Mouse (Mus musculus) left cerebral cortex, postnatal 4 days (tissue): Measurements from ENCODE around the gene Rpl18. TPM values are rescaled to one million over a fixed set of nuclear protein-coding genes. Genes with fewer than 3 reads are reported as not detected.

ENCODE experiments used
- DNase-seq: peaks from one replicate; pipeline ENCODE4 v3.0.0-alpha.2; 2022
- intact Hi-C: fragments of 180-260 bp; cut with DNase I; formaldehyde crosslinking; loops from one replicate; pipeline ENCODE4 v1.15.1; 2025
- total RNA-seq, 2 experiments: library from RNA; stranded (reverse); gene quantifications; 2 replicates each; pipeline ENCODE4 v1.2.3; 2021

The Rpl18 gene
- total RNA-seq, 2 experiments from 2014 or later, result 640 to 672 TPM

DNA sequence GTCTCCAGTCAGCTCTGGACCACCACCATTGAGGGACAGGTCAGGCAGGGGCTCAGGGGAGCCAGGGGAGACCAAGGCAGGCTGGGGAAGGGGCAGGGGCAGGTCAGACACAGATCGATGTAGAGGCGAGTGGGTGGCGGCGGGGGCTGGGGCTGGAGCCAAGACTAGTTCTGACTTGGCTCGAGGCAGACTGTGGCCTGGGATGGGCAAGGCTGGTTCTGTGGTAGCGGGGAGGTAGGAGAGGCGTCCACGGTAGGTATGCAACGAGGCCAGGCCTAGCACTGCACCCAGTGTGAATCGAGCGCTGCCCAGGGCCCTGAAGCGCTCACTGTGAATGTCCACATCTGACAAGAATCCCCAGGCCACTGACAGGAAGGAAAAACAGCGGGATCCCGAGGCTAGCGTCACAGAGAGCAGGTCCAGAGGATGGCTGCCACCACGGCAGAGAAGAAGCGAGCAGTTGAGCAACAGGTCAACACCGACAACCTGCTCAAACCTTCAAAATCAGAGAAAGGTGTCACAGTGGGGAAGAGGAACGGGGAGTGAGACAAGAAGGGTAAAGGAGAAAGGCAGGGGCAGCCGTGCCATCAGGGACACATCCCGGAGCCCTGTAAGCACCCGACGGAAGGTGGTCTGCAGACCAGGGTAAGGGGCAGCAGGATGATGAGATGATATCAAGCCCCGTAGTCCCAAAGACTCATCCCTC is 3.8 kb upstream of the Rpl18 start:
- intact Hi-C loops, result no loop called here
- no peak for DNase-seq

DNA sequence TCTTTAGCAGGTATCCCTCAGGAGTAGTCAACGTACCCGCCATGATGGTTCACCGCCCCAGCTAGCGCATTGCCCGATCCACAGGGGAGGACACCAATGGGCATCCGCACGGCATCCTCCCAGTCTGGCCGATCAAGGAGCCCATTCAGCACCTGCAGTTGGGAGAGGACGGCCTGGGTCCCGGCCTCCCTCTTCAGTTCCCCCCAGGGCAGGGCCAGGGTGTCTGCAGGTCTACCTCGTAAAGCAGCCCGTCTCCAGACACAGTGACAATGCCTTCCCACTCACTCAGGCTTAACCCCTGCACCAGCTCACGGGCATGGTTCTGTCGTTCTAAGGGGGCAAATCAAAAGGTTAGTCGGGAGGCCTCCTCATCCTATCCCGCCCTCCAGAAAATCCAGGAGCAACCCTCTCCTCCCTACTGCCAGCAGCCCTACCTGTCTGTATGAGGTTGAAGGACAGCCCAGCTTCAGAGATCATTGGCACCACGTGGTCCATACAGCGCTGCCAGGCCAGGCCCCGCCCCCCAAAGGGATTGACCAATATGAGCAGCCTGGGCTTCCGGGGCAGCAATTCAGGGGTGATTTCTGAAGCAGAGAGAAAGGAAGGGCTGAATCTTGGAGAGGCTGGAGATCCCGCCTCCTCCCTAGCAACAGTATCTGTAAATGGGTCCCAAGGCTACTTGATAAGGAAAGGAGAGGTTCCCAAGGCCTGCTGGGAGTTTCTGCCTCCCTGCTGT is 3.1 kb upstream of the Rpl18 start:
- intact Hi-C loops, result no loop called here
- DNase-seq, result no peak

DNA sequence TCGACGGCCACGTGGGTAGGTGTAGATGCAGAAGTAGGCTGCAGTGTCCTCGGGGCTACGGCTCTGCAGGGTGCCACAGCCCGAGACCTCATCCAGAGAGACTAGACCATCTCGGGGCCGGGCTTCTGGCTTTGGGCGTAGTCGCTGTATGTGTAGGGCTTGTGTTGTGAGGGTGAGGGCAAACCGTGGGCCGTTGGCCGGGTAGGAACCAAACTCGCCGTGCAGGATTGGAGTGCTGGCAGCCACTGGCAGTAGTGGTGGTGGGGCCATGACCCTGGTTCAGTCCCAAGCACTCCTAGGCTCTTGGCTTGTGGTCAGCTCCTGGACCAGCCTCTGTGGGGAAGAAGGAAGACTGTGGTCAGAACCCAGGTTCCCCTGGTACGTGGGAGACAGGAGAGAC is 1.9 kb upstream of the Rpl18 start:
- no peak for DNase-seq
- intact Hi-C loops, result no loop called here

DNA sequence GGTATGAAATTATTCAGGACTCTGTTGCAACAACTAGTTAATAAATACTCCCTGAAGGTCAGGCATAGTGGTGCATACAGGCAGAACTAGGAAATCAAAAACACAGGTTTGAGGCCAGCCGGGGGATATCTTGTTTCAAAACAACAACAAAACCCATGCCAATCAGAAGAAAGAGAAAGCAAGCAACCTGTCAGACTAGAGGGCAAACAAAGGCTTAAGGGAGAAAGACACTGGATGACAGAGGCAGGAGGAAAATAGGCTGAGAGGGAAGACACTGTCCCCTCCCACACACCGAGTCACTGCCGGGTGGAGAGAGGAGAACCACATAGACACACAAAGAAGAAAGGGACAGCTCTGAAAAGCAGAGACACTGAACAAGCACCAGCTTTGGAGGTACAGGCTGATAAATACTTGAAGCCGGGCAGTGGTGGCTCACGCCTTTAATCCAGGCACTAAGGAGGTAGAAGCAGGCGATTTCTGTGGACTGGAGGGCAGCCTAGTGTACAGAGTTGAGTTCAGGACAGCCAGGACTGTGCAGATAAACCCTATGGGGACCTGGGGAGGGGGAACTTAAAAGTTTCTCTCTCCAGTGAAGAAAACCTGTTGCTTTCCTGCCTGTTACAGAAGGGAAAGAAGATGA is 1.3 kb upstream of the Rpl18 start:
- intact Hi-C loops, result no loop called here
- no peak for DNase-seq

DNA sequence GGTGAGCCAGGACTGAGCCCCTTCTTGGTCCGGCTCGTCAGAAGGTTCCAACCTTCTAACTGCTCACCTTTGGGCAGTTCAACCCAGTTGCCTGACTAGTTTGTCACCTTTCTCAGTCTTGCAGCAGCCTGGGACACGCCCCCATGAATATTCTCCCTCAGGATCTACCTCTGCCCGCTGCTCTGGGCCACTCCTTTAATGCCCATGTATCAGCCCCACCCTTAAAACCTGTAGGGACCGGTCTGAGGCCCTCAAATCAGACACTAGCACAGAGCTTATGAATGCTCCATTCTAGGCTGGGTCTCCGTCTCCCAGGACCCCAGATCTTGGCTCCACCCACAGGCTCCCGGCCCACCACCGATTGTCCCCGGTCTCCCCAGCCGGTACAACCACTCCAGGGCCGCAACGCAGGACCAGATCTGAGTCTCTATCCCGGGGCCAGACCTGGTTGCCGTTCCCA is 597 bp upstream of the Rpl18 start:
- no peak for DNase-seq
- intact Hi-C loops, result no loop called here

DNA sequence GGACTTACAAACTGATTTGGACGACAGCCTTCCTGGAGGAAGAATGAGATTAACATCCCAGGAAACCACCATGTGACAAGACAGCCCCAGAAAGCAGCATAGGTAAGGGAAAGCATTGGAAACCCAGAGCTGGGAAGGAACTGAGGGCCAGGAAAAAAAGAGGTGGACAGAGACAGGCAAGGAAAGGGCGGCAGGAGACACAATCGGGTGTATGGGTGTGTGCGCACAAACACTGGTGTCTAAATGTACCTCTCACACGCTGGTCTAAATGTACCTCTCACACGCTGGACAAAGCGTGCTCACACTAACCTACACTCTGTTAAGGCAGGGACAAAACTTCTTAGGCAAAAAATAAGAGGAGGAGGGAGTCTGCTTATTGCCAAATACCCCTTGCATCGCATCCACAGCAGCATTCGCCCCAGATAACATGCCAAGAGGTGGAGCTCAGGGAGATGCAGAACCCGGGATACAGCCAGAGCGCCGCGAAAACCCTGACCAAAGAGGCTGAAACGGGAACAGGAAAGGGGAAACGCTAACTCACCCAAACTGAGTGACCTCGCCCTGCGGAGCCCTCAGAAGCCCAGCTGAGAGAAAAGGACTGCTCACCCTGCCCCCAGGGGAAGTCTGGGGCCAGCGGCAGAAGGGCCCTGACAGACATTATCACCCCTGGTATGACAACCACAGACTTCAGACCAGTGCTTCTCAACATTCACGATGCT is 643 bp downstream of the Rpl18 start:
- intact Hi-C loops, result no loop called here
- DNase-seq, result no peak

DNA sequence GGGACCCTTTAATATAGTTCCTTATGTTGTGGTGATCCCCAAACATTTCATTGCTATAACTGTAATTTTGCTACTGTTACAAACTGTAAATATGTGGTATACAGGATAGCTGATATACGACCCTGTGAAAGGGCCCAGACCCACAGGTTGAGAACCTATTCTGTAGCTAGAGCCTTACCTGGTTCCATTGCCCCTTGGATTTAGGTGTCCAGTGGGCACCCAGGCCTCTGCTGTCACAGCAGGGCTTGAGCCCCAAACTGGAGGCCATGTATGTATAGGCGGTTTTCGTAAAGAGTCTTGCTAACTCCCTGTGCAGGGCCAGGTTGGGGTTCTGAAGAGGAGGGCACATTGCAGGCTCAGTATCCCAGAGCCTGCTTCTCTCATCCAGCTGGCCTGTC is 1.2 kb downstream of the Rpl18 start:
- no peak for DNase-seq
- intact Hi-C loops, result no loop called here

DNA sequence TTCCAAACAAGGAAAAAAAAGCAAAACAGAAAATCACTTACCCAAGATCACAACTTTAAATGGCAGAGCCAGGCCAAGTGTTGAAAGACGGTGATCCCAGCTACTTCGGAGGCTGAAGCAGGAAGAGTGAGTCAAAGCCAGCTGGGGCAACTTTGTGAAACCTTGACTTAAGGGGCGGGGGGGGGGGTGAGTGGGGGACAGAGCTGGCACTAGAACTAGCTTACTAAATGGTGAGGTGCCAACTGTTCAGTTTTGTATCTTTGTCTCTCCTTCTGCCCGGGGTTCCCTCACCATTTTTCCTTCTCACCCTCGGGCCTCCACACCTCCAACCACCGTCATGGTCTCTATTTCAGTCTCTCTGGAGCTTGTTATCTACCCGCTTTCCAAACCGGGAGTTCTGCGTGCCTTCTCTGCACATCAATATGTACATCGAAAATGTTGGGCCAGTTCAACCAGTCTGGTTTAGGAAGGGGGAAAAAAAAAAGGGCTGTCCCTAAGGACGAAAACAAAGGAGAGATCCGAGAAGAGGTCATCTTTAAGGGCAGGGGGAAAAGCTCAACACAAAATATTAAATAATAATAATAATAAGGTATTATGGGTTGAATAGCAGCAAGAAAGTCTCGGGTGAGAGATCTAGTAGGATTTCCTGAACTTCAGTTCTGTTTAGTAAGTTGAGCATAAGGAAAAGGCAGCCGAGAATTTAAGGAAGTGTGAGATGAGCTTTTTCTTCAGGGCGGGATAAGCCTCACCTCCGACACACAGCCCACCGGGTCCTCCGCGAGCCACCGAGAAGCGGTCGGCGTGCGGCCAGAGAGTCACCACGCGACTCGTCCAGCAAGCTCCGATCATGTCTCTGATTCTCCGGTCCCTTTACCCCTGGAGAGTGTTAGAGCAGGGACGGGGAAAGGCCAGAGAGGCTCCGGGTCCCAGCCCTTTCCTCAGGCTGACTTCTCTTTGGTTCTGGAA is 2.0 kb downstream of the Rpl18 start:
- DNase-seq, result no peak

DNA sequence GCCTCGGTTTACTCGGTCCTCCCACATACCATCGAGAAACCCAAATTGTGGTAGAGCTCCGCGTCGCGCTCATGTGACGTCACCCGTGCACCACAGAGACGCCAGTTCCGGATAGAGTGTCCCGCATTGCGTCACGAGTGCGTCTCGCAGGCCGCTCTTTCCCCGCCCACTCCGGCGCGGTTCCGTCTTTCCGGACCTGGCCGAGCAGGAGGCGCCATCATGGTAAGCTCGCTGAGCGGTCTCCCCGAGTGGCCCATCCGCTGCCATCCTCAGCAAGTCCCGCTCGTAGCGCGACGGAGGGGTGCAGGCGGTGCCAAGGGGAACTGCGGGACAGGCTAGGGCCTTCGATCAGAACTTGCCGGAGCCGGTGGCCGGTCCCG is 2.7 kb downstream of the Rpl18 start, which contains the start of gene Sphk2:
Sphk2 (minus strand) TSS at position 85 of the 380 bp plus-strand sequence.
- DNase-seq, result peak; percentile 99
- intact Hi-C loops, result no loop called here

More for the DNA sequence above, 2.0 kb downstream of the Rpl18 start:
- intact Hi-C loops, result no loop called here

DNA sequence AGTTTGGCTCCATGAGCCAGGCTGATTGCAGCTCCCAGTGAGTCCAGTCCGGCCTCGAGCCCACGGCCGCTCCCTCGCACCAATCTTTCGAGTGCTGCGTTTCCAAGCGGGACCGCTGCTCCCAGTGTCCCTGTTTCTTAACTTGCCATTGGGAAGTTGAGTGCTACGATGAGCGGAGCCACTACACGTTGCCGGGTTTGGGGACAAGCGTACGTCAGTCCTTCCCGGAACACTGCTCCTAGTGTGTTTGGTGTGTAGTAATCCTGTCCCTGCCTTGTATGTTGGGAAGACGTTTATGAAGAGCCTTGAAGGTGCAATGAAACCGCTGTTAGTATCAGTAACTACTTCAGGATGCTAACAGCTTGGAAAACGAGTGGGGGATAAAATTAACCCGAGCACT is 3.1 kb downstream of the Rpl18 start:
- DNase-seq, result no peak
- intact Hi-C loops, result no loop called here

DNA sequence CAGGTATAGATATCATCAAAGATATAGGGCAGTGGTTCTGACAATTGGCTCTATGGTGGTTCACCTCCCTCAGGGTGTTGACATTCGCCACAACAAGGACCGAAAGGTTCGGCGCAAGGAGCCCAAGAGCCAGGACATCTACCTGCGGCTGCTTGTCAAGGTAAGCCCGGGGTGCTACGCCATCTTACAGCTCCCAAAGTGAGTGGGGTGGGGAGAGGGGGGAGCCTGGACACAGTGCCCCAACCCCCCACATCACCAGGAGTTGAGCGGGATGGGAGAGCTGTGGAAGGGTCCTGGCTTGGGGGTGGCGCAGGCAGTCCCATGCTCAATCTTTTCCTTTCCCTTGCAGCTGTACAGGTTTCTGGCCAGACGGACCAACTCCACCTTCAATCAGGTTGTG is 3.9 kb downstream of the Rpl18 start:
- intact Hi-C loops, result no loop called here
- DNase-seq, result no peak

DNA sequence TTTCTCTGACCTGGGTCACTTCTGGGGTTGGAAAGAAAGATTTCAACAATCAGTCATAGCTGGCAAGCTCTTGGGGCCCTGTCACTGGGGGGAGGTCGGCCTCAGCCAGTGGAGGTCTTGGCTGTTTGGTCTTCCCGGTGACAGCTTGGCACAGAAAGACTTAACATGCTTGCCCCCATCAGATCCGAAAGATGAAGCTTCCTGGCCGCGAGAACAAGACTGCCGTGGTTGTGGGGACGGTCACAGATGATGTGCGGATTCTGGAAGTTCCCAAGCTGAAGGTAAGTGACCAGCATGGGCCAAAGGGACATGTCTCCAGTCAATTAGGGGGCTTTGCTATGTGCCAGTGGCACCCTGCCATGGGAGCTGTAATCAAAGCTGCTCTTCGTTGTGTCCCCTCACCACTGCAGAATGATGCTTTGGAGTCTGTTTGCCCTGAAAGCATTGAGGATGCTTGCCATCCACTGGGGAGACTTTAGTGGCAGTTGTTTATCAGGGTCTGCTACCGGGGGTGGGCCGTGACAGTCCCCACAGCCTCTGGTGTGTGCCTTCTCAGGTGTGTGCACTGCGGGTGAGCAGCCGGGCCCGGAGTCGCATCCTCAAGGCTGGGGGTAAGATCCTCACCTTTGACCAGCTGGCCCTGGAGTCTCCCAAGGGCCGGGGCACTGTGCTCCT is 4.6 kb downstream of the Rpl18 start:
- intact Hi-C loops, result loop anchor here (5.0 kb wide), 1 partner anchor 77 kb away; no protein-coding TSS in a partner anchor
- DNase-seq, result no peak

DNA sequence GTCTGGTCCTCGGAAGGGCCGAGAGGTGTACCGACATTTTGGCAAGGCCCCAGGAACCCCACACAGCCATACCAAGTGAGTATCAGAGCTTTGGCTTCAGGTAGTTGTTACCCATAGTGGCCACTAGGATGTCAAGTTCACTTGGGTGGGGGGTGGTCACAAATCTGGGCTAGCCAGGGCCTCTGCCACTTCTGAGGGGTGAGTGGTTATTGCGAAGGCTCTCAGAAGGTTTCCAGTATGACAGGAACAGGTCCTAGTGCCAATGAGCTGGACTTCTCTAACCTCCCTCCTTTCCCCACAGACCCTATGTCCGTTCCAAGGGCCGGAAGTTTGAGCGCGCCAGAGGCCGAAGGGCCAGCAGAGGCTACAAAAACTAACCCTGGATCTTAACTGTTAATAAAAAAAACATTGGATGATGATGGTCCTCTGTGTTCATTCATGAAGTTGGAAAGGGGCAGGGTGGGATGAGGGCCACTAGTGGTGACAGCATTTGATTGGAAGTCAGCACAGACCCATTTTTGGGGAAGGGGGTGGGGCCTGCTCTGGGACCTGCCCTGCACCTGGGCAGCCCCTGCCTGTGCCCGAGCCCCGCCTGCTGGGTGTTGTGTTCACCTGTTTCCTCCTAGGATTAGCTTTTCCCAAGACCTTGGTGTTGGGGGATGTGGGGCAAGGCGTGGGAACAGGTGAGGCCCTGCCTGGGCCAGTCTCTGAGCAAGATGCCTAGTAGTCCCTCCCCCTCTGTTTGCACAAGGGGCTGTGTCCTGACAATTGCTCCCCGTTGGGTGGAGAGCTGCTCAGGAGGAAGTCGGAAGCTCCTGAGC is 5.4 kb downstream of the Rpl18 start, which contains the start of gene Fam83e:
Fam83e (plus strand) TSS at position 800 of the 821 bp plus-strand sequence.
- intact Hi-C loops, result loop anchor here (5.0 kb wide), 1 partner anchor 77 kb away; no protein-coding TSS in a partner anchor
- DNase-seq, result no peak

DNA sequence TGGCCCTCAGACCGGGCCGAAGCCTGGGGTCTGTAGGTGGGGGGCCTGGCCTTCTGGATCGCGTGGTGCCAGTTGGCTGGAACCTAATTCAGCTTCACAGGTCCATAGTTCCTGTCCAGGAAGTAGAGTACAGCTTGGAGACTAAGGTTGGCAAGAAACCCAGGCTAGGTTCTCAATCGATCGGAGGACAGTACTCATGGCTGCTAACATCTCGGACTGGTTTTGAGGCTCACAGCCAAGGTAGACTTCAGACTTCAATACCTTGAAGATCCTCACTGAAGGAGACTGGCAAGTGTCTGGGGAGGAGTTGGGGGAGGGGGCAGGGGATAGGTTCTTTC is 5.9 kb downstream of the Rpl18 start:
- intact Hi-C loops, result loop anchor here (5.0 kb wide), 1 partner anchor 76 kb away; no protein-coding TSS in a partner anchor
- DNase-seq, result no peak

DNA sequence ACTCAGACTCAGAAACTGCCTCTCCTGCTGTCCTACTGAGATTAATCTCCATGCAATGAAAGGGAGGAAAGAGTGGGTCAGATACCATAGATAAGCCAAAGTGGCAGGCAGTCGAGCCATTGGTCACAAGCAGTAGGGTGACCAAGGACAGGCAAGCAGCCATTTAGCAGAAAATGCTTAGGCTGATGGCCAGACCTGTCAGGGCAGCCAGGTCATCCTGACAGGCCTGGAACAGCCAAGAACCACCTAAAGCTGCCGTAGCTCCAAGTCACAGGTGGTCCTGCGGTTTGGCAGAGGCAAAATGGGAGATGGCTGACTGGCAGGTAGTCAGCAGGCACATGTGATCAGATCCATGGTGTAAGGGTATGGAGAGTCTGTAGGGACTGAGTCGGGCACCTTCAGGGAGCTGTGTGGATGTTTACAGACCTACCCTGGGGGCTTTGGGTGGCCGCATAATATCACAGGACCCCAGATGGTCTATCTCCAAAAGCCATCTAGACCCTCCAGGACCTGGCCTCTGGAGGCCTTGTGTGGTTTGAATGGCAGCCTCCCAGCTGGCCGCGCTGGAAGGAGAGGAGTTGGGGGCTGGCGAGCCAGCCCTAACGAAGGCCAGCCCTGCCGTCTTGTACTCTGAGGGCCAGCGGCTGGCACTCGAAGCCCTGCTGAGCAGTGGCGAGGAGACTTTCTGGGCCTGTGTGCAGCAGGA is 6.5 kb downstream of the Rpl18 start:
- intact Hi-C loops, result loop anchor here (5.0 kb wide), 1 partner anchor 76 kb away; no protein-coding TSS in a partner anchor
- DNase-seq, result peak; percentile 60

DNA sequence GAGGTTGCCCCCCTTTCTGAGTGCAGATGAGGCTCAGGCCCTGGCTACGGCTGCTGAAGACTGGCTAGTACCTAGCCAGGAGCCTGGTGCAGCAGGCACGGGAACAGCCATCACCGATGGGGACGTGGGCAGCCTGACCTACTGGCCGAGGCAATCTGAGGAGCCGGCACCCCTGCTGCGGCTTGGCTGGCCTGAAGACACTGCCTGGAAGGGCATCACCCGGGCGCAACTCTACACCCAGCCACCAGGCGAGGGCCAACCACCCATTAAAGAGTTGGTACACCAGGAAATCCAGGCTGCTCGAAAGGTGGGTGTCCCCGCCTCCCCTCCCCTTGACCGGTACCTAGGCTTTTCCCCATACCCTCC is 7.1 kb downstream of the Rpl18 start:
- DNase-seq, result no peak
- intact Hi-C loops, result loop anchor here (5.0 kb wide), 1 partner anchor 75 kb away; no protein-coding TSS in a partner anchor

DNA sequence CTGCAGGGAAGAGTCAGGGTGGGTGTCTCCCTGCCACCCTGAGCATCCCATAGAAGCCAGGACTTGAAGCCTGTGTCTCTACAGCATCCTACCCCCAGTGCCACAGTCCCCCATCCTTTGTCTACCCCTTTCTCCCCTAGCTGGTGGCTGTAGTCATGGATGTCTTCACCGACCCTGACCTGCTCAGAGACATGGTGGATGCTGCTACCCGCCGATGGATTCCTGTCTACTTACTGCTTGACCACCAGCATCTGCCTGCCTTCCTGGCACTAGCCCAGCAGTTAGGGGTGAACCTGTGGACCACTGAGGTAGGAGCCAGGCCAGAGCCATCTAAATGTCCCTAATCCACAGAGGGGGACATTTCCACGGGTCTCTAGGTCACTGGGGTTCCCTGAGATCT is 8.0 kb downstream of the Rpl18 start:
- DNase-seq, result no peak
- intact Hi-C loops, result loop anchor here (5.0 kb wide), 1 partner anchor 74 kb away; no protein-coding TSS in a partner anchor

DNA sequence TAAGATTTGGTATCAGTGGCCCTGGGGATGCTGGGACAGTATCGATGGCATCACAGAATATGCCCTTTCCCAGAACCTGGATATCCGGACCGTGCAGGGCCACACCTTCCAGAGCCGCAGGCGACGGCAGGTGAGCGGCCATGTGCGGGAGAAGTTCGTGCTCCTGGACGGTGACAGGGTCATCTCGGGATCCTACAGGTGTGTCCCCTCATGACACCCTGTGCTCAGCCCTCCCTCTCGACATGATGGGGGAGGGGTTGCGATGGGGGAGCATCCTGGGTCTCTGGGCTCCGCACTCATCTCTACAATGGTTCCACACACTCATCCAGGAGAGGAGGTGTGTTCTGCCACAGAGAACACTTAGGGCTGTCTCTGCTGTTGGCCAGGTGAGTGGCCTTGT is 8.5 kb downstream of the Rpl18 start:
- DNase-seq, result no peak

More for the DNA sequence above, 8.5 kb downstream of the Rpl18 start:
- intact Hi-C loops, result loop anchor here (5.0 kb wide), 1 partner anchor 74 kb away; no protein-coding TSS in a partner anchor
